Mouse (Mus musculus) brain, adult 2 months (tissue): ENCODE data around the gene Kcna5.

ENCODE experiments used
- DNase-seq: peaks from one replicate; pipeline ENCODE4 v3.0.0; 2011; ENCODE audit warnings: low read depth, low spot score

Gene Kcna5

DNA sequence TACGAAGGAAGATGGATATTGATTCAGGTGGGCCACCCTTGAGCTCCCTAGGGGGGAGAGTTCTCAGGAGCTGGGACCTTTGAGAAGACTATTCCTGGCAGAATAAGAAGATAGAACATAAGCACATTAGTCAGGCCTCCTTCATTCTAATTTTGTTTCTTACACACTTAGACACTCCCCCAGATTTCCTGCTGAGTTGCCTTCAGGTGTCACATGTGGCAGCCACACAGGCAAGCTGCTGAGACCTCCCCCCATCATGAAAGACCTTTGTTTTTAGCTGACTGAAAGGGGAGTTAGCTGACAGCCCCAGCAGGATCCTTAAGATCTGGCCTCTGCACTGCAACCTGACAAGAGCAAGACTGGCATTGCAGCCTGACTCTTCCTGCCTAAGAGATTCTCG, 2.3 kb upstream of the Kcna5 start:
- DNase-seq, result peak; percentile 53

DNA sequence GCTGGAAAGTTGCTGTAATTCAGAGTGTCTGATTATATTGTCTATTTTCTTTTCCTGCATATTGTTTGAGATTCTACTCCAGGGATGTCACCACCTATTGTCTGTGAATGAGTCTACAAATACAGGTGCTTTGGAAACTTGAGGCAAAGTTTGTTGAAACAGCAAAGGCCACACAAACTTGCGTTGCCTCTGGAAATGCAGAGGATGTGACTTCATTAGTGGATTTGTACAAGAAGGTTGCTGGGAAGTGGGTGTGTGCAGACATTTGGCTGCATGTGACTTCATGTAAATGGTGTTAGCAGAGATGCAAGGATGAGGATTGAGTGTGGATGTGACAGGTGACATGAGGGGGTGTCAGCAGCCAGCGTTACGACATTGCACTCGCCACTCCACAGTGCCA, 1.7 kb upstream of the Kcna5 start:
- no peak for DNase-seq

DNA sequence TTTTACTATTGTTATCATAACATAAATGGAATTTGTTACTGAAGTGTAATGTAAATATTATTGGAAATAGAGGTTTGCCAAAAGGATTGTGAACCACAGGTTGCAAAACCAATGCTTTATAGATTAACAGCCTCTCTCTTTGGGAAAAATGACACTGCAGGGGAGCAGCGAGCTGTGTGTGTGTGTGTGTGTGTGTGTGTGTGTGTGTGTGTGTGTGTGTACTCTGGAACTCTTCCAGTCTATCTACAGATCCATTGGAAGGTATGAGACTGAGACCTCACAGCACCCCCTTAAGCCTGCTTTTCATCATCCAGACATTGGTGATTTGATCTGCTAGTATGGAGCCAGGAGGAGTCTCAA, 679 bp upstream of the Kcna5 start:
- no peak for DNase-seq

DNA sequence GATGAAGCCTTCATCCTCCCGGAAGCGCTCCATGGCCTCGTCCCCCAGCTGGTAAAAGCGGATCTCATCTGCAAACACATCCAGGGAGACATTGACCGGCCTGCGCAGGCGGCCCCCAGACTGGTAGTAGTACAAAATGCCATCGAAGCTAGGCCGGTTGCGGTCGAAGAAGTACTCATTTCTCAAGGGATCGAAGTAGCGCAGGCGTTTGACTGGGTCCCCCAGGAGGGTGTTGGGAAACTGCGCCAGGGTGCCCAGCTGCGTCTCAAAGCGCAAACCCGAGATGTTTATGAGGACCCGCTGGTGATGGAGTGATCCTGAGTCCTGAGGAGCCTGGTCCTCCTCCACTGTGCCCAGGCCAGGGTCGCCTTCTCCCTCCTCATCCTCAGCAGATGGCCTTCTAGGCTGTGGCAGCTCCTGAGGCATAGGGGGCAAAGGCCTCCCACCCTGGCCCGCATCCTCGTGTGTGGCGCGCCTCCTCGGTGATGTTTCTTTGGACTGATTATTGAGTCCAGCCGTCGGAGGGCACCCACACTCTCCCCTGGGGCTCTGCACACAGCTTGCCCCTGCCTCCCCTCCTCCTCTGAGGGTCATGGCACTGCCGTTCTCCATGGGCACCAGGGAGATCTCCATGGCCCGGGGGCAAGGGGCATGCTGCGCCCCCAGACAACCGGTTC, 543 bp downstream of the Kcna5 start:
- DNase-seq, result no peak

DNA sequence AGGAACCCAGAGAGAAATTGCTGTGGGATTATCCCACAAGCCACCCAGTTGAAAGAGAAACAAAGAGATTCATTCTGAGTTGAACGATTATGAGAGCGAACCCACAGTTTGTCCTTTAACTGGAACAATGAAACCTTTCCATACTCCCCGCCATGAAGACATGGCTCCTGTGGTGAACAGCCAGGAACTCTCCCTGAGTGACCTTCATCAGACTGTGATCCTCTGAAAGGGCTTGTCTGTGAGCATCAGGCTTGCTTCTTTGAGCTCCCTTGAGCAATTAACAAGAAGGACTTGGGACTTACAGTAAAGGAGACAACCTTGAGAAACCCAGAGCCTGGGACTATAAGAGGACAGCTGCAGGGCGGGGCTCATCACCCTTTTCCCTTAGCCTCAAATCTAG, 3.9 kb downstream of the Kcna5 start:
- no peak for DNase-seq

DNA sequence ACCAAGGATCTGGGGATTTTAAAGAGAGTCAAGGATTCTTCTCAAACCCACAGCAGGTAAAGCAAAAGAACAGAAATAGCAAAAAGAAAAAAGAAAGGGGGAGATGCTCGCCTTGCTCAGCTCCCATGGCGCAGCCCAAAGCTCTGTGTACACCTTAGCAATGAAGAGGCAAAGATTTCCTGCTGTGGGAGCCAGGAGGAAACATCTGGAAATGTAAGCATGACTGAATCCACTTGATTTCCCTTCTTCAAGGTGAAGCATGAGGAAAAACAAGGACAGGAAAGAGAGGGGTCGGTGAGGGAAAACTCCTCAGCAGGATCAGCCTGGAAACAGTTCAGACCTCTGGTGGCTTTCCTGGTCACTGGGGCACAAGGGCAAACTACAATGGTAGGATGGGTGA, 5.2 kb downstream of the Kcna5 start:
- no peak for DNase-seq

DNA sequence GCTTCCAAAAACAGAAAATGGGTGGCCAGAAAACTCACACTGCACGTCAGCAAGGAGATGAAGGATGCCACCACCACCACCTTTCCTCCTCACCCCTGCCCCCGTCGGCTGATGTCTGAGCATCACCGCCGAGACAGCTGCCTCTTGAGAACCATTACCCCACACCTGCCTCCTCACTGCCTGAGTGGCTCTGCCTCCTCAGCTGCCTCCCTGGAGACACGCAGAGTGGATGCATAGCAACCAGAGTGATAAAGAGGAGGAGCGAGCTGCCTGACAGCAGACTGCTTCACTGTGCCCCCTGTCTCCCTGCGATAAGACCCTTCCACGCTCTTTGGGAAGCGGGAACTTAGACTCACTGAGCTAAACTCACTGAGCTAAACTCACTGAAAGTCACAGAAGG, 20.5 kb downstream of the Kcna5 start:
- peak; percentile 80 for DNase-seq

DNA sequence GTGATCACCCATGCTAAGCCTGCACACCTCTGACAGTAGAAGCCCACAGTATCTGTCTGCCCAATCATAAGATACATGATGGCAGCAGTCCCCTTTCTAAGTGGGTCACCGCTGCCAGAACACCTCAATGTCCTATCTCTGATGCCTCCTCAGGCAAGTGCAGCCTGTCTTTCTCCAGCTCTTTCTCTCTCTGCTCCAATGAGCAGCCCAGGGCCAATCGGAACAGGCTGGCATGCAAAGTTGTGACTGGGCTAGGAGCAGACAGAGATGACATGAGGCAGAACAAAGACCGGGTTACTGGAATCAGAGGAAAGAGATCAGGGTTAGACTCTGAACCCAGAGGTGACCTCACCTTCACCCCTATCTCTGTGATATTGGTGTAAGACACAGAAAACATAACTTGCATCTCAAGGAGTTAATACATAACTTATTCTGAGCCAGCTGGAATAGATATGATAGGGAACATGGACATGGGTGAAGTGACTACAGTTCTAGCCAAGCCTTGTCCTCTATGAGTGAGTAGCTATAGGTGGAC, 21.4 kb downstream of the Kcna5 start:
- no peak for DNase-seq

DNA sequence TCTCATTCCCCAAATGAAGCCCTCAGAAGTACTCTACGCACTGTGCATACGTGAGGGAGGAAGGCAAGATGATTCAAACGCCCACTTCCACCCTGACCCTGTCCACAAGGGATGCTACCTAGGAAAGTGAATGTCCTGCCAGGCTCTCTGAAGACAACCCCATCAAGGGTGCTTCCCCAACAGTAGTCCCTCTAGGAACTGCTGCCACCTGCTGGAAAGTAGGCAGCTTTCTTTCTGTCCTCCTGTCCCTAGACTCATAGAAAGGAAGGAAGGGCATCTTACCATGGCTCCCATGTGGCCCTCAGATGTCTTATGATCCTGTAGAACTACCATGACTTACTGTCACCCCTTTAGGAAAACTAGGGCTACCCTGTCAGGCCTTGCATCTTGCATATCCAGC, 22.1 kb downstream of the Kcna5 start:
- no peak for DNase-seq

DNA sequence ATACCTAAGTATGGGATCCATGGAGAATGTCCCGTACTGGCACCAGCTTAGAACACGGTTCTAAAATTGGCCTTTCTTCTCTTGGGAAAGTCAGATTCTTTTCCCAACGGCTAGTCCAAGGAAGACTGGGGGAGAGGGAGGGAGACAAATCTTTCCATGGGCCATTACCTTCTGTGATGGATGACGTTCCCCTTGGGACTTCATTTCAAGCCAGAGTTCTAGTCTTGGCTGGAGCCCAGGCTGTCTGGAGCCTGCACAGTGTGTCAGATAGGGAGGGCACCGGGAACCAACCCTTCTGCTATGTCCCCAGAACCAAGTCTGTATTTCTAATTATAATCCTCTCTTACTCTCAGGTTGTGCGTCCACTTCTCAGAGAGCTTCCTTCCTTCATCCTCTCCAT, 26.5 kb downstream of the Kcna5 start:
- no peak for DNase-seq

DNA sequence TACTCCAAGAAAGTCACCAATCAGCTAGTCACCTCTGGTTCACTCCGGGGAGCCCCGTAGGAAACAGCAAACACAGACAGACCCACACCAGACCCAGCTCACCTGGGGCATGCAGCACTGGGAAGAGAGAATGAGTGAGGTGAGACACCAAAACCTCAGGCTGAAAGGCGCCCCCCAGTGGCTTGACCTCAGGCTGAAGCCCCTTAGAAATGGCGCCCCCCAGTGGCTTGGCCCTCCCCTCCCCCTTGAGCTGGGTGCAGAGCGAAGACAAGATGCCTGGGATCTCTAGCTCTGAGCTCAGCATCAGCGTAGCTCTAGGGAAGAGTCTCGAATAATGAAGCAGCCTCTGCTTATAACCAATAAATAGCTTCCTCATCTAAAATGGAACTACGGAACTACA, 31.3 kb downstream of the Kcna5 start:
- peak; percentile 11 for DNase-seq

DNA sequence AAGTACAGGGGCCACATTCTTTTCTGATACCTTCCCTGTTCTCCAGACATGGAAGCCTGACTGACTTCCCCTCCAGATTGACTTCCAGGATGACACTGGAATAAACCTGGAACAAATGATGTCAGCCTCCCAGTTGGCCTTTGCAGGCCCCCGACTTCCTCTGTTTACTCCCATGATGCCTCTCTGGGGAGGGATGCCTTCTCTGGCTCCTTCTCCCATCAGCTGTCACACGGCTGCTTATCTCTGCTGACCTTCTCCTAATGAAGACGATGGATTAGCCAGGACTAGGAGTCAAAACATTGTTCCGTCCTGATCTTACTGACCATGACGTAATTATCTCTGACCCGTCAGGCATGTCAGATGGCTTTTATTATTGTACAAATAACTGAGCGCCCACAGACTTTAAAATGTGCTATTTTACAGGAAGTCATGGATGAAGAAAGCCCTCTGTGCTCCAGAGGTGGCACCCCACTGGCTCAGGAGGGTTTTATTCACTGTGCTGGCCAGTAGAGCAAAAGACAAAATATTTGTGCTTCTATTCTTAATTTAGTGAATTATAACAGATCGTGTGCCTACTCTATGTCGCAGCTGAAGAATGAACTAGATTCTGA, 32.4 kb downstream of the Kcna5 start:
- no peak for DNase-seq

DNA sequence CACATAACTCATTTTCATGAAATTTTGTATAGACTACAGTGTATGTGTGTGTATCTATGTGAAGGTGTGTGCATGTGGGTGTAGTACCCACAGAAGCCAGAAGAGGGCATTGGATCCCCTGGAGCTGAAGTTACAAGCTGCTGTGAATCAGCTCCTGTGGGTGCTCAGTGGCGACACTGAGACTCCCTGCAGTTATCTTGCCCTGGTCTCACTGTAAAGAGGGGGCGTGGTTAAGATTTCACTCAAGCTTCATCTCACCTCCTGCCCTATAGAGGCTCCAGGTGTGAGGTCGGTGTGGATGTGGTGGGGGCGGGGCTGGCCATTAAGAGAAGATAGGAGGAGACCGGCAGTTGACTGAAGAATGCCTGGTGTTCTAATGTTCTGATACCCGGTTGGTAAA, 34.2 kb downstream of the Kcna5 start:
- no peak for DNase-seq

DNA sequence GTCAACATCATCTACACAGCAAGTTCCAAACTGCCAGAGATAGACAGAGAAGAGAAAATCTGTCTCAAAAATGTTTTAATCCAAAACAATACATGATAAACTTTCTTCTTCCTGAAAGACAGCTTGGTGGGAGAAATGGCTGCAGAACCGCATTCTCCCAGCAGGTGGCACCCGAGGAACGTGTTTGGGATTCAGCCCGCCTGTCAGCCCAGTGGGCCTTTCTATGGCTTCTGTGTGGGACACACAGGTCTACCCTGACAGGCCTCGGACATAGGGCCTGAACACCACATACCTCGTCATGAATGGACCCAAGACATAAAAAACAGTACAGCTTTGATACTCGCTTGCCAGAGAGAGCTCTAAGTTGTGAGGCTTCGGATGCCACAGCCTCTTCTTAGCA, 35.1 kb downstream of the Kcna5 start:
- DNase-seq, result peak; percentile 72

DNA sequence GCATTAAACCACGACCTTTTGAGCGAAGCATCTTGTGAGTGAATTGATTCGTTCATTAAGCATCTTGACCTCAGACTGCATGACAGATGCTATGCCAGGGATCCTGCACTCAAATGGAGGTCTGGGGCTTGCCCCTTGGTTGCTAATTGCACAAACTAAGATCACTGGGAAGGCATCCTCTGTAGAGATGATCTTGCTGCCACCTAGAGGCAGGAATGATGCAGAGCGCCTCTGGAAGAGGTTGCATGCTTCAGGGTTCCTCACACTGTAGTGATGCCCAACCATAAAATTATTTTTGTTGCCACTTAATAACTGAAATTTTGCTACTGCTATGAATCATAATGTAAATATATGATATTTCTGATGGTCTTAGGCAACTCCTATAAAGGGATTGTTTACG, 37.3 kb downstream of the Kcna5 start:
- DNase-seq, result peak; percentile 76

DNA sequence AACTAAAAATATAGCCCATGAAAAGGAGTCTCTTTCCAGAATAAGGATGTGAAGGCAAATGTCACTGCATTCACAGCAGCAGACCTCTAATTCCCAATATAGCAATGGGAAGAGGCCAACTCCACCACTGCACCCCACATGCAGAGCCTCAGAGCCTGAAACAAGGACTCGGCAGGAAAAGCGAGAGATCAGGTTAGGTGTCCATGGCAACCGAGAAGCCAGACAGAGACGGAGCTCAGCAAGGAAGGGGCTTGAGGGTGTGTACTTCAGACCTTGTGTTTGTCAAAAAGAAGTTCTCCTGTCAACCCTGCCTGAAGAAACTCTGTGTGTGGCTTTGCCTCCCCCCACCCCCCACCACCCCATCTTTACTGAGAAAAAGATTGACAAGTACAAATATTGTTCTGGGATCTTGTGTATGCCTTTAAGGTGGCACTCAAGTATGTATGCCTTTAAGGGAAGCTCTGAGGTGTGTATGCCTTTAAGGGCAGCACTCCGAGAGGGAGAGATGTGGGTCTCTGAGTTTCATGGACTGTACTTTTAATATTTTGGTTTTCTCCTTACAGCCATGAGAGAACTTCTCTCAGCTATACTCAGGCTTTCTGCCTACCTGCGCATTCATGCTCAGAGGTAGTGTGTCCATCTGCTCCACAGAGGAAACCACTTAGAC, 37.9 kb downstream of the Kcna5 start:
- peak; percentile 64 for DNase-seq

DNA sequence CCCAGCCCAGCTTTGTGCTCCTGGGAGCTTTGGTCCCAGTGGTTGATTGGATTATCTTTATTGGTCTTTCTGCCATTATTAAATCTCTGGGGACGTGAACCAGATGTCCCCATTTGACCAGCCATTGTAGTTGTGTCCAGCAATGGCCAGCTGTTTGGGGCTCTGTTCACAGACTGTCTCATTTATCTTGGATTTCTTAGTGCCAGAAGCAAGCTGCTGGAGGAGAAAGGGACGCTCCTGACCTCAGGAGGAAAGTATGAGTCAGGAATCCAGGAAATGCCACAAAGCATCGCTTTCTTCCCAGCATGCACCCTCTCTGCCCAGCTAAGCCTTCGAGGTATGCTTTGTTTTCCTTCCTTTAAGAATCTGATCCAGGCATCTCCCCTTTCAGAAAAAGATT, 48.1 kb downstream of the Kcna5 start:
- DNase-seq, result no peak

DNA sequence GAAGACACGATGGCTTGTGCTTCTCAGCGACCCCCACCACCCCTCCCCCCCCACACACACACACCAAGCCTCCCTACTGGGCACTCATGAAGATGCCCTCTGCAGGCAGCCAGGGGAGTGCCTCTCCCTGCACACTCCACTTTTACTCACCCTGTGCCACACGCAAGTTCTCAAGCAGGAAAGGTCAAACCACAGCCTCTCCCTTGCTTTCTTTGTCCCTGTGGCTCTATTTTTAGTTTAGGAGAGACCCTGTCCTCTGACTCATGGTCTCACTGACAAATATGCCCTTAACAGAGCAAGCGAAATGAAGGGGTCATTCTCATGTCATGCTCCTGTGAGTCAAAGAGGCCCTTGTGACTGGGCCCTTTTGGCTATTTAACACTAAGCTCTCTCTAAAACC, 50.3 kb downstream of the Kcna5 start:
- no peak for DNase-seq

DNA sequence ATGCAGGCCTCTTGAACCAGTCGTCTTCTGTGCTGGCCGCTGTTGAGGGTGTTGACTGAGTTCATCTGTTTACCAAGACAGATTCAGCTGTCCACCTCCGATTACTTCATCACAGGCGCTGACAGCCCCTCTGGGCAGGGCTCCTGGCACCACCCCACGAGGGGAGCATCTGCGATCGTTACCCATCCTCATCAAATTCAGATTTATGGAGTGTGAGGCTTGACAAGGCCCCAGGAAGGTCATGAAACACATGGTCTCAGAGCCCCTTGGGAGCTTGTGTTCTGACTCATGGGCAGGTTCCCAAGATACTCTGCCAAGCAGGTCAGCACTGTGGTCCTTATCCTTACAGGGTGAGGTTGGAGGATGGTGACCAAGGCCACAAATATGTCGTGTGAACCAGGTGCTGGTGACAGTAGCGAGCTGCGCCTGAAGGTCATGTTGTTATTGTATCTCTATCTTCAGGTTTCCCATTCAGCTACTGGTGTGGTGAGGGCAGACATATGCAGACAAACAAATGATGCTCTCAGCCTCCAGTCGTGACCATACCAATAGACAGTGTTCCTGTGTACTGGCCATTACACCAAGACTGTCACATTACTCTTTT, 51.8 kb downstream of the Kcna5 start:
- peak; percentile 72 for DNase-seq
